Mouse (Mus musculus) CH12F3 (cell line): Measurements from ENCODE around the gene Dlk1.
"Not testable (repeated sequence)": the region's sequence is repeated elsewhere in the genome, so short reads cannot be mapped to it uniquely, and the experiment has no call there.

ENCODE experiments used
- in situ Hi-C: fragments of 300-500 bp; cut with MboI; formaldehyde crosslinking; loops from 2 replicates; pipeline ENCODE4 v1.14.3; 2020; ENCODE audit warnings: low sequenced_read_pairs

The Dlk1 gene

GRCm38 (mm10) chr12:109438383-109438782 lies 14.2 kb upstream of the Dlk1 start:
- in situ Hi-C loops: no loop called here

DNA sequence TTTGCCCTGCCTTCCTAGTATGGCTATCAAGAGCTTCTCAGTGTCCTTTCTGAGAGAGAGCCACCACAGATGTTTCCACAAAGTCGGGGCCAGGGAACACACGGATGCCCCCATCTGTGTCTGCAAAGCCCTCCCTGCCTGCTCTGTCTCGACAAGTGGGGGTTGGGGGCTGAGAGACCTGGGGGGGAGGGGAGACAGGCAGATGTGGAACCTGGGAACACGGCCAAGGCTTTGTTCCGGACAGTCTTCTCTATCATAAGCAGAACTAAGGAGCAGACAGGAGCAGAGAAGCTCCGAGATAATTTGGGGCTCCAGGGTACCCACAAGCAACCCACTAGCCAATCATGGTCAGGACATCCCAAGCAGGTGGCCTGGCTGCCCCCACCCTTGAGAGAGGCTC lies 12.6 kb upstream of the Dlk1 start:
- in situ Hi-C loops: no loop called here

- in situ Hi-C loops: no loop called here
Measured at GRCm38 (mm10) chr12:109441366-109441765, 11.3 kb upstream of the Dlk1 start.

DNA sequence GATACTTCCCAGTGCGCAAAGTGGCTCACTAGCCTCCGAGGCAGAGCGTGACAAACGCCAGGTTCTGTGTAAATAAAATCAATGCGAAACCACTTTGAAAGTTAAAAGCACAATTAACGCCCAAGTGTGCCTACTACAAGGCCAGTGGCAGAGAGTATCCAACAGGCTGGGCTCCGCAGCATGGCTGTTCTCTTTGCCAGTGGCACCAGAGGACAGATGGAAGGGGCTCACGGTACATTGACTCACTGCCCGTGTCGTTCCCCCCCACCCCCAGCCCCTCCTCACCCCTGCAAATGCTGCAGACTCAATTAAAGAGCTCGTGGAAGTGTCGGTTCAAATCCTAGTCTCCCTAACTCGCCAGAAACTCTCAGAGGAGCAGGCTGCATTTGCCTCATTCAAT lies 10.5 kb upstream of the Dlk1 start:
- in situ Hi-C loops: no loop called here

- in situ Hi-C loops: no loop called here
Measured at GRCm38 (mm10) chr12:109443276-109443675, 9.3 kb upstream of the Dlk1 start.

GRCm38 (mm10) chr12:109444999-109445398 lies 7.6 kb upstream of the Dlk1 start:
- in situ Hi-C loops: no loop called here

- in situ Hi-C loops: no loop called here
Measured at GRCm38 (mm10) chr12:109445499-109446235, 7.0 kb upstream of the Dlk1 start.

- in situ Hi-C loops: no loop called here
Measured at GRCm38 (mm10) chr12:109446236-109446941, 6.2 kb upstream of the Dlk1 start.

DNA sequence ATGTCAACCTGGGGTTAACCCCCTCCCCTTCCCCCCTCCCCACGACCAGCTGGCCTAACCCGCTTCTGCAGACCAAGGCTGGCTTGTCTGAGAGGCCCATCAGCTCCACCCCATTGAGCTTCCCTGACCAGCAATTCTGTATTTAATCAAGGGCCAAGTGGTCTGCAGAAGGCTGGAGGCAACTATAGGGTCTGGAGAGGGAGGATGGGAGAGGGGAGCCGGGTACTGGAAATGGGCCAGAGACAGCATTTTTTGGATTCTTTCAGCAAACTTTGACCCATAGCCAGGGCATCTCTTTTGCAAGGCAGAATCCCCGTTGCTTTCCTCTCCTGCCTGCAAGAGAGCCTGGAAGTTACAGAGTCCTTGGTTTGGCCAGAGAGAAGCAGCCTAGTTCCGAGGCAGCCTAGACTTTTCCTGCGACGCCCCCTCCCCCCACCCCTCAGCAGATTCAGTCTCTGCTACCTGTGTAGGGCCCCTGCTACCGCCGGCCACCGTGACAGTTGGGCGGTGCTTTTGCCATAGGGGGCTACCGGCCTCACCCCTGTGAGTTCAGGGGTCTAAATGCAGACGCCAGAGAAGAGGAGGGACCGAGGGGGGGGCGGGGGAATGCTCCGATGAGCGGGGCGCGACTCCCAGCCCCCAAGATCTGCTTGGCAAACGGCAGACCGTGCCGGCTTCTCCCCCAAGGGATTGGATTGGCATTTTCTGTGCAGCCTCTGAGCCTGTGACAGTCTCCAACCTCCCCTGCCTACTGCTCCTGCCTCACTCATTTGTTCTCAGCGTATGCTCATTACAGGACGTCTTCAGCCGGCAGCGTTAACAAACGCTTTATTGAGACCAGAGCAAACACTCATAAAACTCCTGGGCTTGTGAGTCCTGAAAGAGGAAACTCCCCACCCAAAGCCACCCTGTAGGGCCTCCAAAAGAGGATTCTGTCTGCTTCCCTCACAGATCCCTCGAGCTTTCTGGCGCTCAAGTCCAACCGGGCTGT lies 2.9 kb upstream of the Dlk1 start:
- in situ Hi-C loops: no loop called here

- in situ Hi-C loops: no loop called here
Measured at GRCm38 (mm10) chr12:109453065-109453997, 708 bp downstream of the Dlk1 start.

- in situ Hi-C loops: no loop called here
Measured at GRCm38 (mm10) chr12:109454137-109454536, 1.5 kb downstream of the Dlk1 start.

- in situ Hi-C loops: no loop called here
Measured at GRCm38 (mm10) chr12:109456531-109457202, 4.0 kb downstream of the Dlk1 start.

DNA sequence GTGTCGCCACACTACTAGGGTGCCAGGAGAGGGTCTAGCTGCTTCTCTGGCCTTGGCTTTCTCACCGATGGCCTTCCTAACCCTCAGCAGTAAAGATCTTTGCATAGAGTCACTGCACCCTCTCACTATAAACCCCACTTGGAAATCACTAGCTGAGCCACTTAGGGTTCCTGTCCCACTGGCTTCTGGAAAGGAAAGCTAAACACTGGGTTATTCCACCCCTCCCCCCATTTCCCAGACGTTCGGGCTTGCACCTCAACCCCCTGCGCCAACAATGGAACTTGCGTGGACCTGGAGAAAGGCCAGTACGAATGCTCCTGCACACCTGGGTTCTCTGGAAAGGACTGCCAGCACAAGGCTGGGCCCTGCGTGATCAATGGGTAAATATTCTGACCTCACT lies 5.2 kb downstream of the Dlk1 start:
- in situ Hi-C loops: no loop called here

DNA sequence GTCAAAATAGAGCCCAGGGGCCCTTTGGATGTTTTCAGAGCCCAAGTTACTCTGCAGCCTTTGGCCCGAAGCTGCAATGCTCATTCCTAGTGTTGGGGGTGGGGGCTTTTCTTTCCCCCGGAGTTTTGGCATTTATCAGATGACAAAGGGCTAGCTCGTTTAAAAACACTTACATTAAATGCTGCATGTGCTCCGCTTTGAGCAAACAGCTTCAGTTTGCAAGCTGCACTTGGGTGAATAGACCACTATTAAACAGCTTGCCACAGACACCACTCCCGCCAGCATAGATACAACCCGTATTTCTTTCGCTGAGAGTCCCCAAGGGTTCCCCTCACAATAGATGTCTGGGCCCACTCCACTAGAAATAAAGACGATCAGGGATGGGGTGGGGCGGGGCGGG lies 6.3 kb downstream of the Dlk1 start:
- in situ Hi-C loops: no loop called here

DNA sequence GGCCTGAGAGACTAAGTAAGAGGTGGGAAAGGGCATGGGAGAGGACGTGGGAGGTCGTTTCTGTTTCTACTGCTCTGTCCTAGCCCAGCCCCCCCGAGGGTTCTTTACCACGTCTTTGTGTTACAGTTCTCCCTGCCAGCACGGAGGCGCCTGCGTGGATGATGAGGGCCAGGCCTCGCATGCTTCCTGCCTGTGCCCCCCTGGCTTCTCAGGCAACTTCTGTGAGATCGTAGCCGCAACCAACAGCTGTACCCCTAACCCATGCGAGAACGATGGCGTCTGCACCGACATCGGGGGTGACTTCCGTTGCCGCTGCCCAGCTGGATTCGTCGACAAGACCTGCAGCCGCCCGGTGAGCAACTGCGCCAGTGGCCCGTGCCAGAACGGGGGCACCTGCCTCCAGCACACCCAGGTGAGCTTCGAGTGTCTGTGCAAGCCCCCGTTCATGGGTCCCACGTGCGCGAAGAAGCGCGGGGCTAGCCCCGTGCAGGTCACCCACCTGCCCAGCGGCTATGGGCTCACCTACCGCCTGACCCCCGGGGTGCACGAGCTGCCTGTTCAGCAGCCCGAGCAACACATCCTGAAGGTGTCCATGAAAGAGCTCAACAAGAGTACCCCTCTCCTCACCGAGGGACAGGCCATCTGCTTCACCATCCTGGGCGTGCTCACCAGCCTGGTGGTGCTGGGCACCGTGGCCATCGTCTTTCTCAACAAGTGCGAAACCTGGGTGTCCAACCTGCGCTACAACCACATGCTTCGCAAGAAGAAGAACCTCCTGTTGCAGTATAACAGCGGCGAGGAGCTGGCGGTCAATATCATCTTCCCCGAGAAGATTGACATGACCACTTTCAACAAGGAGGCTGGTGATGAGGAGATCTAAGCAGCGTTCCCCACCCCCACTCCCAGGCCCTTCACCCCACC lies 7.1 kb downstream of the Dlk1 start:
- in situ Hi-C loops: no loop called here

GRCm38 (mm10) chr12:109462594-109462993 lies 10.0 kb downstream of the Dlk1 start:
- in situ Hi-C loops: no loop called here

DNA sequence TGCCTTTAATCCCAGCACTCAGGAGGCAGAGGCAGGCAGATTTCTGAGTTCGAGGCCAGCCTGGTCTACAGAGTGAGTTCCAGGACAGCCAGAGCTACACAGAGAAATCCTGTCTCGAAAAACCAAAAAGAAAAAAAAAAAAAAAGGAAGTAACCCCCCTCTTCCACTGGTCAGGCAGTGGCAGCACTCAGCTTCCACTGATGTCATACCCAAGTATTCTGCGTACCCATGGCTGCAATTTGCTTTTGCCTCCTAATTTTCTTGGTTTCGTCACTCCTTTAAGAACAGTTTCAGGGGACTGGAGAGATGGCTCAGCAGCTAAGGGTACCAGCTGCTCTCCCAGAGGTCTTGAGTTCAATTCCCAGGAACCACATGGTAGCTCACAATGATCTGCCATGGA lies 14.8 kb downstream of the Dlk1 start:
- in situ Hi-C loops: not testable (repeated sequence)

DNA sequence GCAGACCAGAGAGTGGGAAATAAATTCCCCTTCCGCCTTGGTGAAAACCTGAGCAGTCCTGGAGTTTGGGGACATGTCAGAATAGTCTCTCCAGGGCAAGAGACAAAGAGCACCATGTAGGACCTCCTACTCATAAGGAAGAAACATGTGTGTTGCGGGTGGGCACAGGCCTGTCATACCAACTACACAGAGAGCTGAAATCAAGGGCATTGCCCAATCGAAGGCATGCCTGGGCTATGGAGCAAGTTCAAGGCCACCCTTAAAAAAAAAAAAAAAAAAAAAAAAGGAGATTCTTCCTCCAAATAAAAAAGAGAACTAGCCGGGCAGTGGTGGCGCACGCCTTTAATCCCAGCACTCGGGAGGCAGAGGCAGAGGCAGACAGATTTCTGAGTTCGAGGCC lies 17.2 kb downstream of the Dlk1 start:
- in situ Hi-C loops: no loop called here

- in situ Hi-C loops: no loop called here
Measured at GRCm38 (mm10) chr12:109472627-109473026, 20.0 kb downstream of the Dlk1 start.
